Mouse (Mus musculus) forebrain, embryonic 16.5 days (tissue): ENCODE measurements around the gene Dusp16. TPM values are rescaled to one million over a fixed set of nuclear protein-coding genes. Genes with fewer than 3 reads are reported as not detected.

Source experiments
- ATAC-seq: fragments of 200-750 bp; cut with Nextera tagmentation; 2 replicates; pipeline ENCODE4 v1.8.0; 2017; ENCODE audit warnings: mild to moderate bottlenecking, moderate library complexity
- H3K27ac ChIP-seq: fragments of 300-500 bp; sonication (generic); 2 replicates; pipeline ENCODE4 v1.5.1; 2014; ENCODE audit warnings: low read length, control low read depth
- H3K27me3 ChIP-seq: fragments of 300-500 bp; sonication (generic); replicated peaks from 2 replicates; pipeline ENCODE4 v1.6.1; 2014; ENCODE audit warnings: low read length; ENCODE audit not compliant: control insufficient read depth, insufficient read depth
- H3K36me3 ChIP-seq: fragments of 300-500 bp; sonication (generic); 2 replicates; pipeline ENCODE4 v1.6.1; 2014; ENCODE audit not compliant: control insufficient read depth, insufficient read depth
- H3K4me1 ChIP-seq: fragments of 300-500 bp; sonication (generic); replicated peaks from 2 replicates; pipeline ENCODE4 v1.6.1; 2014; ENCODE audit warnings: low read length; ENCODE audit not compliant: control insufficient read depth, insufficient read depth
- H3K4me2 ChIP-seq: fragments of 300-500 bp; sonication (generic); 2 replicates; pipeline ENCODE4 v1.6.1; 2014; ENCODE audit warnings: mild to moderate bottlenecking, low read length, control low read depth
- H3K4me3 ChIP-seq: fragments of 300-500 bp; sonication (generic); replicated peaks from 2 replicates; pipeline ENCODE4 v1.5.1; 2014; ENCODE audit warnings: mild to moderate bottlenecking, low read length, control low read depth
- H3K9ac ChIP-seq: fragments of 300-500 bp; sonication (generic); replicated peaks from 2 replicates; pipeline ENCODE4 v1.6.1; 2014; ENCODE audit warnings: low read depth, low read length, control low read depth
- H3K9me3 ChIP-seq: fragments of 300-500 bp; sonication (generic); 2 replicates; pipeline ENCODE4 v1.6.1; 2016; ENCODE audit warnings: low read length; ENCODE audit not compliant: control insufficient read depth
- WGBS: fragments of 180-500 bp; shearing (Covaris S2); extraction: QIAGEN DNeasy Blood & Tissue Kit; methylation state at CpG from one replicate; pipeline ENCODE4 v1.1.7; 2014; 5-methylcytosine and 5-hydroxymethylcytosine counted together
- polyA plus RNA-seq: library from polyadenylated mRNA; unstranded; fragments of >200 nt; fragmentation: Nextera tagmentation; extraction: Ambion mirVana; gene quantifications from 2 replicates; pipeline ENCODE4 v1.2.1, GENCODE M21; 2015

The Dusp16 gene
- polyA plus RNA-seq, 1 experiment from 2014 or later, result 7.0 TPM

GRCm38 (mm10) chr6:134723833-134724553 is 68.4 kb downstream of the Dusp16 start:
- Histone ChIP-seq H3K4me1 (peaks cover 3% of the 10 kb centered on the region; the same call in 1 of the 2 replicates), H3K36me3 (no peaks in the 10 kb centered on the region), H3K4me3 (no peak overlapping the region), H3K27ac (no peak overlapping the region), H3K9me3 (no peaks in the 10 kb centered on the region), H3K4me2 (no peak overlapping the region), H3K27me3 (no peaks in the 10 kb centered on the region), H3K9ac (no peak overlapping the region)
- 91% methylated on average over 9 of the region's 9 CpGs for WGBS
- no peak for ATAC-seq

DNA sequence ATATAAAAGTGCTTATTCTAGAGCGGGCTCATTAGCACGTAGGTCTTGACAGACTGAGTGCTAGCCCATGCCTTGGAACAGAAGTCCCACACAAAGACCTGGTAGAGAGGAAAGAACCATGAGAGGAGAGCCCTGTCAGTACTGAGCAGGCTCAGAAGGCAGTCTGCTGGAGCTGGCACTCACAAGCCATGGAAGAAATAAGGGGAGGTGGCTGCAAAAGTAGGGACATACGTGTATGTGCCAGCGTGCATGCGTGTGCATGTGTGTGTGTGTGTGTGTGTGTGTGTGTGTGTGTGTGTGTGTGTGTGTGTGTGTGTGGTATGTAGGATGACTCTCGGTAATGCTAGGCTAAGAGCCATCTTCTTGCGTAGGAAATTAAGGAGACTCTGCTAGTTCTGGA is 69.1 kb downstream of the Dusp16 start:
- Histone ChIP-seq H3K9ac (no peak overlapping the region), H3K4me2 (no peak overlapping the region), H3K9me3 (no peaks in the 10 kb centered on the region), H3K36me3 (no peaks in the 10 kb centered on the region), H3K27ac (no peak overlapping the region), H3K4me1 (peaks cover 3% of the 10 kb centered on the region; the same call in 1 of the 2 replicates), H3K27me3 (no peaks in the 10 kb centered on the region), H3K4me3 (no peak overlapping the region)
- ATAC-seq, result no peak
- WGBS, result 88% methylated on average over 7 of the region's 7 CpGs

- Histone ChIP-seq H3K9ac (no peak overlapping the region), H3K9me3 (no peaks in the 10 kb centered on the region), H3K4me3 (no peak overlapping the region), H3K27me3 (no peaks in the 10 kb centered on the region), H3K27ac (no peak overlapping the region), H3K4me2 (no peak overlapping the region), H3K4me1 (peaks cover 3% of the 10 kb centered on the region; the same call in 1 of the 2 replicates), H3K36me3 (no peaks in the 10 kb centered on the region)
- 92% methylated on average over 8 of the region's 8 CpGs for WGBS
- no peak for ATAC-seq
Measured at GRCm38 (mm10) chr6:134722906-134723305, 69.5 kb downstream of the Dusp16 start.

DNA sequence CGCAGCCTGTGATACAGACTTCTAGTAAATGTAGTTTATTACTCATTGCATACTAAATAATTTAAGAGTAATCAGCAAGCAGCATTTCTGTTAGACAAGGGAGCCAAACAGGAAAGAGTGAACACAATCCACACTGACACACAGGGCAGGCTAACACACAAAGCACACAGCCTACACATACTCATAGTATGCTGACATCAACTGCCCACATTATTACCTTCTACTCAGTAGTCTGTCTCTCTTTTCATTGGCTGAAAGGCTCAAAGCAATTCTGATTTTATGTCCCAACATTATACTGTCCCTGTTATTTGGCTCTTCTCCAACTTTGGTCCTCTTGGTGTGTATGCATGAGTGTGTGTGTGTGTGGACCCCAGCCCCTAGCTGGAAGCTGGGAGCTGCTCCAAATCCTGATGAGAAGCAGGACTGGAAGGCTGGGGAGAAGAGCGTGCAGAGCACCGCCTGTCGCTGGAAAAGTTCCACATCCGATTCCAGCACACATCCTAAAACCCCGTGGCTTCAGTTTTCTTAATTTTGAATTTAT is 70.6 kb downstream of the Dusp16 start:
- no peak overlapping the region for H3K4me2 ChIP-seq
- H3K4me1 ChIP-seq, result peaks cover 3% of the 10 kb centered on the region; the same call in 1 of the 2 replicates
- no peaks in the 10 kb centered on the region for H3K27me3 ChIP-seq
- ATAC-seq, result 0 out of 2 replicates have a peak, but pooled peaks have one; percentile 15
- no peaks in the 10 kb centered on the region for H3K9me3 ChIP-seq
- no peaks in the 10 kb centered on the region for H3K36me3 ChIP-seq
- WGBS, result 73% methylated on average over 6 of the region's 6 CpGs
- no peak overlapping the region for H3K9ac ChIP-seq
- H3K27ac ChIP-seq, result no peak overlapping the region
- H3K4me3 ChIP-seq, result no peak overlapping the region

DNA sequence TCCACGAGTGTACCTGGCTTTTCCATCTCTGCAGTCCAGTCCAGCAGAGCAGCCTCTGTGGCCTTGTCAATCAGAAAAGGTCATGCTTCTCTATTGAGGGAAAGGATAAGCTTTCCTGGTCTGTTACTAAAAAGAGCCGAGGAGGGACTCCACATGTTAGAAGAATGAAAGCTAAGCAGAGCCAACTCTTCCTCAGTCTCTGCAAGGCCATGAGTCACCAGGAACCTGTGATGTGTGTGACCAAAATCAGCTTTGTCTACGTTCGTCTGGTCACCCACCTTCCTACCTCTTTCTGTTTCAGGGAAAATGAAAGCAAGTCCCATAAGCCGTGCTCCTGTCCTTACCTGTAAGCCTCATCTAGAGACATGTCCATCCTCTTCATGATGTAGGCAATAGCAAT is 72.3 kb downstream of the Dusp16 start:
- Histone ChIP-seq H3K36me3 (no peaks in the 10 kb centered on the region), H3K9ac (no peak overlapping the region), H3K4me3 (no peak overlapping the region), H3K9me3 (no peaks in the 10 kb centered on the region), H3K4me2 (no peak overlapping the region), H3K4me1 (peaks cover 3% of the 10 kb centered on the region; the same call in 1 of the 2 replicates), H3K27ac (no peak overlapping the region), H3K27me3 (no peaks in the 10 kb centered on the region)
- no peak for ATAC-seq
- 85% methylated on average over 5 of the region's 5 CpGs for WGBS

DNA sequence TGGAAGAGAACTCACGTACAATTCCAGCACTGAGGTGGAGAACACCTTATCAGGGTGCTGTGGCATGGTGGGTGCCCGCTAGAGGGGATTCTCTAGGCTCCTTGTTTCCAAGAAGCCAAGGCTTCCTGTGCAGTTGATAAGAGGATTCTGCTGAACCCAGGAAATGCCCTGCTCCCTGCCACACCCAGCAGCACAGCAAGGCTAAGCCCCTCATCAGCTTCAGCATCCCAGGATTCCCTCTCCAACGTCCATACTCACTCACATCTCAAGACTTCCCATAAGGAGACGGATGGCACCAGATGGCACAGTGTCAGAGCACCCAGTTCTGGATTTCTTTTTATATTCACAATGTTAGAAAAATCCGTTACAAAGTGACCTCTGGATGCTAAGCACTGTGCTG is 73.3 kb downstream of the Dusp16 start:
- Histone ChIP-seq H3K4me2 (no peak overlapping the region), H3K36me3 (no peaks in the 10 kb centered on the region), H3K4me1 (peaks cover 3% of the 10 kb centered on the region; the same call in 1 of the 2 replicates), H3K4me3 (no peak overlapping the region), H3K27ac (no peak overlapping the region), H3K9ac (no peak overlapping the region), H3K27me3 (no peaks in the 10 kb centered on the region), H3K9me3 (no peaks in the 10 kb centered on the region)
- no peak for ATAC-seq
- WGBS, result 85% methylated on average over 5 of the region's 5 CpGs

GRCm38 (mm10) chr6:134718668-134719065 is 73.8 kb downstream of the Dusp16 start:
- H3K4me3 ChIP-seq, result no peak overlapping the region
- no peaks in the 10 kb centered on the region for H3K36me3 ChIP-seq
- H3K4me2 ChIP-seq, result no peak overlapping the region
- peaks cover 3% of the 10 kb centered on the region; the same call in 1 of the 2 replicates for H3K4me1 ChIP-seq
- H3K9ac ChIP-seq, result no peak overlapping the region
- WGBS, result 92% methylated on average over 11 of the region's 11 CpGs
- H3K27me3 ChIP-seq, result no peaks in the 10 kb centered on the region
- no peaks in the 10 kb centered on the region for H3K9me3 ChIP-seq
- no peak overlapping the region for H3K27ac ChIP-seq
- ATAC-seq, result no peak

DNA sequence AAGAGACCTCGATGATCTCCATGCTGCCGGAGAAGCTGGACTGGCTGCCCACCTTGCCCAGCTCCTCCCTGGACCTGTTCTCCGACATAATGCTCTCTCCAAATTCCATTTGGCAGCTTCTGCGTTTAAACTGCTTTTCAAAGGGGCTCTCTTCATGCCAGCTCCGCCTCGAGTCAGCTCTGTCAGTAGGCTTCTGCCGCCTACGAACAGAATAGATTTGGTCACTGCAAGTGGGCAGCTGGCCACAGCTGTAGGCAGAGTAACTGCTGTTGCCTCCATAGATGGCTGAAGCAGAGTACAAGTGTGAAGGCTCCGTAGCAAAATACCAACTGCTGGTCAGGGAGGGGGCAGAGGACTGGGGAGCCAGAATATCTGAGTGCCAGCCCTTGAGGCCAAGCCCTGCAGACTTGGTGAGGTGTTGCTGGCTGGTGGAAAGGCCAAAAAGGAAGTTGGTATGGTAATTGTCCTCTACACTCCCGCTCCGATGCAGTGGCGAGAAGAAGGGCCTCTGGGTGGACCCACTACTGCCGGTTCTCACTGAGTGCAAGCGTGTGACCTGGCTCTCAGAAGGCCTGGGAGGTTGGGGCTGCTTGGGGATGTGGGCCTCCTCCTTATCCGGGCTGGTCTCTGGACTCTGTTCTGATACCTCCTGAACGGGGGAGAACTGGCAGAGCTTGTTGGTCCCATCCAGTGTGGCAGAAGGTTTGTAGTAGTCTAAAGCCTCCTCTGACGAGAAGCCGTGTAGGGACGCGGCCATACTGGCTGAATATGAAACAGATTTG is 74.3 kb downstream of the Dusp16 start:
- H3K9me3 ChIP-seq, result no peaks in the 10 kb centered on the region
- no peak overlapping the region for H3K4me3 ChIP-seq
- 89% methylated on average over 20 of the region's 20 CpGs for WGBS

DNA sequence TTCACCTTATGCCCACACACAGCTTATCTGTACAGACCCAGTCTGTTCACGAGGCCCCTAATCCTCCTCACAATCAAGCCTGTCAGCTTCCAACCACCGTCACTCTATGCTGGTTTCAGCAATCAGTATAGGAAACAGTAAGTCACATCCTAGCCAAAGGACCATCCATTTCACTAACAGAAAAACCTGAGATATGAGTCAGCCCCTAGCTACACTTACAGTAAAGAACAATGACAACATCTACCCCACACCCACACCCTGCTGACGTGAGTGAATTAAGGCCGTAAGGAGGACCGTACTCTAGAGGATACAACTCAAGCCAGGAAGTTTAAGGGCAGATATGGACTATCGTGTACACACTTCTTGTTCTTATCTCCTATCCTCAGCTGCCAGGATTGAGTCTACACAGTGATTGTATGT is 76.2 kb downstream of the Dusp16 start:
- Histone ChIP-seq H3K4me2 (no peak overlapping the region), H3K9me3 (no peaks in the 10 kb centered on the region), H3K27ac (no peak overlapping the region), H3K27me3 (no peaks in the 10 kb centered on the region), H3K9ac (no peak overlapping the region), H3K36me3 (no peaks in the 10 kb centered on the region), H3K4me3 (no peak overlapping the region), H3K4me1 (no peaks in the 10 kb centered on the region)
- WGBS, result 86% methylated on average over 6 of the region's 6 CpGs
- no peak for ATAC-seq

More for the DNA sequence above, 74.3 kb downstream of the Dusp16 start:
- Histone ChIP-seq H3K36me3 (no peaks in the 10 kb centered on the region), H3K9ac (no peak overlapping the region), H3K27me3 (no peaks in the 10 kb centered on the region), H3K4me1 (peaks cover 3% of the 10 kb centered on the region; the same call in 1 of the 2 replicates), H3K27ac (no peak overlapping the region), H3K4me2 (no peak overlapping the region)
- ATAC-seq, result no peak
